Mouse (Mus musculus): ENCODE data around the gene Tmem163.

- TF ChIP-seq FOSL1 (IDR thresholded peaks at IDR 0.05; ENCODE audit: insufficient read depth, low read length, poor library complexity, severe bottlenecking) = no peak
- TF ChIP-seq CTCF (IDR thresholded peaks at IDR 0.05; ENCODE audit: control insufficient read depth, insufficient read depth, insufficient read length) = no peak
- TF ChIP-seq MAX (IDR thresholded peaks at IDR 0.05) = no peak
- no peak for TF ChIP-seq CEBPB (IDR thresholded peaks at IDR 0.05; ENCODE audit: low read depth)
- no peak for TF ChIP-seq MYOD1 (IDR thresholded peaks at IDR 0.05; ENCODE audit: control insufficient read depth, insufficient read length, low read depth)
- no peak for TF ChIP-seq USF1 (IDR thresholded peaks at IDR 0.05; ENCODE audit: low read depth)
These were observed 52.2 kb downstream of the Tmem163 start for GRCm38 (mm10) chr1:127627151-127627550.

Measured in C2C12 (cell line).